Mouse (Mus musculus) heart, adult 11 months (tissue): ENCODE results near the gene Mettl21a.
"Not testable (repeated sequence)": the region's sequence is repeated elsewhere in the genome, so short reads cannot be mapped to it uniquely, and the experiment has no call there.

ENCODE experiments used
- DNase-seq: peaks from one replicate; pipeline ENCODE4 v3.0.0; 2022

Mettl21a gene

GRCm38 (mm10) chr1:64616881-64617714, at the start of gene Mettl21a:
TSS of gene Mettl21a (minus strand) at chr1:64617242.
- peak; percentile 99 for DNase-seq

GRCm38 (mm10) chr1:64658876-64659275, 41.8 kb upstream of the Mettl21a start:
- DNase-seq: peak; percentile 86

- peak; percentile 10 for DNase-seq
These were observed 39.5 kb upstream of the Mettl21a start for GRCm38 (mm10) chr1:64656423-64657129.

- DNase-seq: no peak
These were observed 38.4 kb upstream of the Mettl21a start for GRCm38 (mm10) chr1:64655415-64655814.

GRCm38 (mm10) chr1:64653701-64654100, 36.7 kb upstream of the Mettl21a start:
- no peak for DNase-seq

GRCm38 (mm10) chr1:64649362-64650124, 32.5 kb upstream of the Mettl21a start:
- no peak for DNase-seq

GRCm38 (mm10) chr1:64644513-64644912, 27.5 kb upstream of the Mettl21a start:
- no peak for DNase-seq

- not testable (repeated sequence) for DNase-seq
These were observed 25.5 kb upstream of the Mettl21a start for GRCm38 (mm10) chr1:64642541-64642940.

- DNase-seq: no peak
These were observed 24.0 kb upstream of the Mettl21a start for GRCm38 (mm10) chr1:64641069-64641468.

GRCm38 (mm10) chr1:64639279-64639678, 22.2 kb upstream of the Mettl21a start:
- DNase-seq: no peak

GRCm38 (mm10) chr1:64635624-64636023, 18.6 kb upstream of the Mettl21a start:
- DNase-seq: peak; percentile 51

GRCm38 (mm10) chr1:64633237-64633636, 16.2 kb upstream of the Mettl21a start:
- DNase-seq: no peak

- no peak for DNase-seq
These were observed 14.5 kb upstream of the Mettl21a start for GRCm38 (mm10) chr1:64631526-64631925.

- peak; percentile 66 for DNase-seq
These were observed 8.2 kb upstream of the Mettl21a start for GRCm38 (mm10) chr1:64625214-64625613.

- DNase-seq: peak; percentile 88
These were observed 6.8 kb upstream of the Mettl21a start for GRCm38 (mm10) chr1:64623558-64624435.

- no peak for DNase-seq
These were observed 4.1 kb upstream of the Mettl21a start for GRCm38 (mm10) chr1:64621116-64621515.

- no peak for DNase-seq
These were observed 1.2 kb upstream of the Mettl21a start for GRCm38 (mm10) chr1:64618226-64618625.

- DNase-seq: peak; percentile 98
These were observed 608 bp upstream of the Mettl21a start for GRCm38 (mm10) chr1:64617715-64617984.

GRCm38 (mm10) chr1:64616531-64616880, 536 bp downstream of the Mettl21a start:
- DNase-seq: no peak

- no peak for DNase-seq
These were observed 966 bp downstream of the Mettl21a start for GRCm38 (mm10) chr1:64616076-64616475.

GRCm38 (mm10) chr1:64615531-64615991, 1.5 kb downstream of the Mettl21a start:
- DNase-seq: peak; percentile 88

- peak; percentile 88 for DNase-seq
These were observed 2.2 kb downstream of the Mettl21a start for GRCm38 (mm10) chr1:64614801-64615345.
